Mouse (Mus musculus): ENCODE results near the gene F2rl3.

Gene F2rl3

GRCm38 (mm10) chr8:72766777-72767176 lies 5.1 kb downstream of the F2rl3 start:
- no peak for DNase-seq

DNA sequence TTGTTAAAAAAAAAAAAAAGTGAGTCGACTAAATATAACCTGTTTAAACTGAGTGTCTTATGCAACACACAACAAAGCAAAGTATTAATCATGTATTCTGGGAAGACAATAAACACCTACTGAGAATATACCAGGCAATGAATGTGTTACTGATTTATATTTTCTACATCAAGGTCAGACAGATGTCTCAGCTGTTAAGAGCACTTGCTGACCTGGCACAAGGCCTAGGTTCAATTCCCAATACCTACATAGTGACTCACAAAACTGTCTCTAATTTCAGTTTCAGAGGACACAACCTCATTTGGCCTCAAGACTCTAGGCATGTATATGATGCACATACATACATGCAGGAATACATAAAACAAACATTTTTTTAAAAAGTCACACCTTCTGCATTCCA lies 16.1 kb downstream of the F2rl3 start:
- no peak for DNase-seq

DNA sequence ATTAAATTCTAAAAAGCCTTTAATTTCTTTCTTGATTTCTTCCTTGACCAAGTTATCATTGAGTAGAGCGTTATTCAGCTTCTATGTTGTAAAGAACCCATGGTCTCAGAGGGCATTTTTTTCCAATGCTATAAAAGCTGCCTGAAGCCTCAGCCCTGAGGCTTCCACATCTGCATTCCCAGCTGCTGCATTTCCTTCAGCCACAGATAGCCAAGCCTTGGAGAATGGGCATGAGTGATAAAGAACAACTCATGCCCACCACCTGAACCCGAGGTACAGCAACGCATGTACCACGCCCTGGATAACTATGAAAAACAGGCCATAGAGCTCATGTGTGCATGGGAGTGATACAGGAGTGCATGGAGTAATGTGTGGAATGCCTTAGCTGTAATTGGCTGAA lies 19.0 kb downstream of the F2rl3 start:
- no peak for DNase-seq

DNA sequence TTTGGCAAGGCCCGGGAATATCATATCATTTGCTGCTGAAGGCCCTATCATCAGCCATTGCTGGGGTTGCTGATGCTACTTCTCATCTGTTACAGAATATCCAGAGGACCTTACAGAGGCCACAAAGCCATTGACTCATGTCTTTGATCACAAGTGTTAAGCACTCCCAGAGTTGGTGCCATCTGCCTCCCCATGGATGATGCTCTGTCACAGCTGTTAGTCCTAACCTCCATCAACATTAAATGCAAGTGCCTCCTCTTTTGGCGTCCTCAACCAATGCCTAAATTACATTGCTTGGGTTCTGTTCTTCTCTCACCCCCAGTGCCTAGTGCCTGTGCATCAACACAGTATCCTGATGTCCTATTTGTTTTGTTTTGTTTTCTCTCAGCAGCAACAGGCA lies 39.9 kb downstream of the F2rl3 start:
- DNase-seq: no peak

DNA sequence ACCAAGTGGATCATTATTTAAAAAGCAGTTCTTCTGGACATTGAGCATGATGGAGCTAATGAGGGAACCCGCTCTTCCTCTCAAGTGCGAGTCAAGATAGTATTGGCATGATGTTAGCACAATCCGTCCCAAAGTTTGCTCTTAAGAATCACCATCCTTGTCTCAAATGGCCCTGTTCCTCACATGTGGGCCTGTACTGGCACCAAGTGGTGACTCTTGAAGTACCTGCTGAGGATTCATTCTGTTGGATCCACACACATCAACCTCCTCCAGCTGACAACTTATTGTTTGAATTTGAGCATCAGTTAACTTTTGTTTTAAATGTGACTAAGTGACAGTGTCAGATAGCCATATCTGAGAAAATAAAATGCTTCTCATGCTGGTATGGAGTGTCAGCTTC lies 51.0 kb downstream of the F2rl3 start:
- no peak for DNase-seq
